Mouse (Mus musculus): ENCODE data around the gene Ccdc124.

Ccdc124 gene

DNA sequence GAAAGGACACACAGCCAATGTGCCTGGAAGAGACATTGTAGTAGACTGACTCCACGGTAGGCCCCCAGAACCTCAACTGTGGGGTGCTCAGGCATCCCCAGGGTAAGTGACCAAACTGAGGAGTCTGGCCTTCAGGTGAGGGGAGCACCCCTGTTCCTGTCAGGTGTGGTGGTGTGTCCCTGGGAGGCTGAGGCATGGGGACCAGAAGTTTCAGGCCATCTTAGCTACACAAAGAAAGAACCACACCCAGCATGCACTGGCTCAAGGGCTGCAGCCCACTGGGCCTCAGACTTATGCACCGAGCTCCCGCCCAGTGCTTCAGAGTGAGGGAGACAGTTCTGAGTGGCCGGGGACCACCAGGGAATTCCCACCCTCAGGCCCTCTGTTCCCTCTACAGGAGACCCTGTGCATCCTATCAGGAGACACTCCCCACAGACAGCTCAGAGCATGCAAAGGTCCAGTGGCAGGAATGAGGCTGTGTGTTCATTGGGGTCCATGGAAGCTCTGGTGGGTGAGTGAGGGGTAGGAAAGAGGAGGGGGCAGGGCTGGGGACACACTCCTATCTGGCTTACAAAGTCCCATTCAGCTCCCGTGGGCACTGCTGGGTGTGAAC lies 2.4 kb downstream of the Ccdc124 start:
- no peak for DNase-seq (ENCODE audit: low read depth in 2 of 2, low spot score in 2 of 2)

DNA sequence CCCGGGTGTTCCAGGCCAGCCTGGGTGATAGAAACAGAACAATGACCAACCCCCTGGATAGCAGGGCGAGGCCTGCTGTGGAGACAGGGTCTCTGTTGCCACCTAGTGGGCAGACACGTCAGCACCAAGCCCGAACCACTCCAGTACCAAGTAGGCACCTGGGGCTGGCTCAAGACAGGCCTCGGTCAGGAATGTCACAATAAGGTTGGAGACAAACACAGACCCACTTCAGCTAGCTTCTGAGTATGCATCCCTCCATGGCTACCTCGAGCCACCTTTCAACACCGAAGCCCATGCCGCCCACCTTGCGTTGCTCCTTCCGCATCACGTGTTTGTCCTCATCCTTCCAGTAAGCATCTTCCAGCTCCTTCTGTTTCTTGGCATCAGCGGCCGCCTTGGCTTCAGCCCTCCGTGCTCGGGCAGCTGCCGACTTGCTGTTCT lies 4.1 kb downstream of the Ccdc124 start:
- peak; percentile 65 to 70 for DNase-seq (ENCODE audit: low read depth in 2 of 2, low spot score in 2 of 2)

DNA sequence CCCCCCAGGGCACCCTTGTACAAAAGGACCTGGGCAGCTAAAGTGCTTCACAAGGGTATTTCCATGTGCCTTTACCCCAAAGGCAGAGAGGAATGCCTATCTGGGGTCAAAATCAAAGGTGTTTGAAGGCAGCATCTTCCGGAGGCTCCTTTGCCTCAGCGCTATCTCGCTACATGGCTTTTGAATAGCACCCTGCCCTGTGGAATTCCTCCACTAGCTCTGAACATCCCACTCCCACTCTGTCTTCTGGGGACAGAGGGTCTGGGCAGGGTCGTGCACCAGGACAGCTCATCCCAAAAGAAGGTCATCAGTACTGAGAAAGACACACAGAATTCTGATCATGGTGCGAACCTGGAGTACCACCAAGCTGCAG lies 4.5 kb downstream of the Ccdc124 start:
- no peak for DNase-seq (ENCODE audit: low read depth in 2 of 2, low spot score in 2 of 2)

DNA sequence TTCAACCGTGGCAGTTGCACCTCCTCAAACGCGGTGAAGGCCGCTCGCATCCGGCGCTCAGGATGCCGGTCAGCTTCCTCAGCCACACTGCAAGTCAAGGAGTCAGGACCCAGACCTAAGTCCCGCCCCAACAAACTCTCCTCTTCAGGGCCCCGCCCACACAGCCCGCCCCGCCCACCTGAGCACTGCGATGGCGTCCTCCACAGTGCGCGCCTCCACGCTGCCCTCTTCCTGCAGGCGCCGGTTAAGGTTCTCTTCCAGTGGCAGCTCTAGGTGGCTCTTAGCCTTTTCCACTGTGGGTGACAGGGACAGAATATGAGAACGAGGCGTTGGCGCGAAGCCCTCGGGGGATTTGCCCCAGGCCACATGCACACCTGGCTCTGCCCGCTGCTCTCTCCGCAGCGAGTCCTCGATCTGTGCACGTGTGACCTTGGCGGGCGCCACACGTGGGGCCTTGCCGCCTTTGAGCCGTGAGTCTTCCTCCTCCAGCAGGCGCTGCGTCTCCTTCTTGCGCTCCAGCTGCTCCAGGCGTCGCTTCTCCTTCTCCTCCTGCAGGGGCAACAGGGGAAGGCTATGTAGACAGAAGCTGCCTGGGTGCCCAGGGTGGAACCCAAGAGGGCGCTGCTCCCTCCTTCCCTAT lies 5.1 kb downstream of the Ccdc124 start:
- no peak for DNase-seq (ENCODE audit: low read depth in 2 of 2, low spot score in 2 of 2)

DNA sequence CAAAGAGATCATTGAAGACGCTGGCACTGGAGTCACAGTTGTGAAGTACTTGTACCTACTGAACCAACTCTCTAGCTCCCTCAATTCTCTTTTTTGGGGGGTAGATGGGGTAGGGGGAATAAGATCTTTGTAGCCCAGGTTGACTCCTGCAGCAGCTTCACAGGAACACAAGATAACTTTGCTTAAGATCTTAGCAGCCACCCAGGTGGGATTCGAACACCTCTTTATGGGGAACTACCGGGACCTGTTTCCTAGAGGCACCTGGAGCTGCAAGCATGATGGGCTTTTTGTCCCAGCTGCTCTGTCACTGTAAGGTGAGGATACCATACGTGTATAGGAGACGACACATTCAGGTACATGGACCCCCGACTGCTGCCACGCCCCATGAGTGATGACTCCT lies 7.2 kb downstream of the Ccdc124 start:
- DNase-seq (ENCODE audit: low read depth in 2 of 2, low spot score in 2 of 2), result no peak

DNA sequence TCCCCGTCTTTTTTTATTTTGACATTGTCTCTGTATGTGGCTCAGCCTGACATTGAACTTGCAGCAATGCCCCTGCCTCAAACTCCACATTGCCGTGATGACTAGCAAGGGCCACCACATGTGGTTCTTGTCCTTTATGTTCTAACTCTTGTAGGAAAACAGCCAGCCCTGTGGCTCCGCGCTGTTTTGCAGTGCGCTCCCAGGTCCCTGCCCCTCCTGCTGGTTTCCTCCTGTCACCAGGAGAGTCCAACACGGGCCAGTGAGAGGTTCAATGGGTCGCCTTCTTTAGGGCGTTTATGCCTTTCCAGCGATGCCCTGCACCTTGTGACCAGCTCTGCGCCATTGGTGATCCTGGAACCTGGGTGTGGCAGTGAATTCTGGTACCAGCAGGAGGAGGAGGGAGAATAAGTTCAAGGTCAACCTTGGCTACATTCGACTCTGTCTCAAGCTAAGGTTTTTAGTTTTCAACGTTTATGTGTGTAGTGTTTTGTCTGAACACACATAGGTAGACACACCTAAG lies 7.7 kb downstream of the Ccdc124 start:
- DNase-seq (ENCODE audit: low read depth in 2 of 2, low spot score in 2 of 2), result no peak

DNA sequence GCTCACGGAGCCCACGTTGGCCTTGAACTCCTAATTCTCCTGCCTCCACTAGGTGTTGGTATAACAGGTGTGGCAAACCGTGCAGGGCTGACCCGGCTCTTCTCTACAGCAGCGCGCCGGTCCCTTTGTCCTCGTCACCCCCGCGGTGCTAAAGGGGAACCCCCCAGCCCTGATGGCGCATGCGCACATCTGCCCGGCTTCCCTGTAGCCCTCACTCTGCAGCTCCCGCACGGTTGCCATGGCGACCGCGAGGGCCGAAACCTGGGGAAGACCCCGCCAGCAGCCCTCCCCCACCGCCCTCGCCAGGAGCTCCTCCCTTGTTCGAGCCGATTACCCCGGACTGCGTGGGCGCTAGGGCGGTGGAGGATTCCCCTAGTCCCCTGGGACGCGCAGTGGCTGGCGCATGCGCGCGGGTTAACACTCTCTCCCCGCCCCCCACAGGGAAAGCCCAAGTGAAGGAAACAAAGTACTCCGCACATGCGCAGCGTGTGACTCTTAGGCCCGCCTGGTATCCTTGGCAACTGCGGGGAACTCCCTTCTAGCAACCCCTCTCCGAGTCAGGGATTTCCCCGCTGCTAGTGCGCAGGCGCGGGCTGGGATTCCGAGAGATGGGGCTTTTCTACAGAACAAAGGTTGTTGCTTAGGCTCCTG lies 8.3 kb downstream of the Ccdc124 start:
- DNase-seq (ENCODE audit: low read depth in 2 of 2, low spot score in 2 of 2), result peak; percentile 99

DNA sequence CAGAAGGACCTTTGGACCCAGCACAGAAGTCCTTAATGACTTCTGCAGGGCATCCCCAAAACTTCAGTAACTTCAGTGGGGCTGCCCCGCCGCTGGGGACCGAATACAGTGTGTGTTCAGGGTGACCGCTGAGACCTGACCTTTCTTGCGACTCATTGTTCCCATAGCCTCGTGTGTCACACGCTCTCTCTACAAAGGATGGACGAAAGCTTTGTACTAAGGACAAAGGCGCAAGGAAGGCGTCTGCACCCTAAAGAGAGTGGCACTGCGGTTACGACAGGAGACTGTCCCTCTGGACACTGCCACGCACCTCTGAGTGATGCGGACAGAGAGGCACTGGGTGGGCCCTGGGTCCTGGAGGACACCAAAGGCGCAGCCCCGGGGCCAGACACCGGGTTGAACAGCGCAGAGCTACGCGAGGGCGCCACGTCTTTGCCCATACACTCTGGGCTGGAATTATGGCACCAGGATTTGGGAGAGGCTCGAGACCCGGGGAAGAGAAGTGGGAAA lies 9.0 kb downstream of the Ccdc124 start:
- no peak for DNase-seq (ENCODE audit: low read depth in 2 of 2, low spot score in 2 of 2)

DNA sequence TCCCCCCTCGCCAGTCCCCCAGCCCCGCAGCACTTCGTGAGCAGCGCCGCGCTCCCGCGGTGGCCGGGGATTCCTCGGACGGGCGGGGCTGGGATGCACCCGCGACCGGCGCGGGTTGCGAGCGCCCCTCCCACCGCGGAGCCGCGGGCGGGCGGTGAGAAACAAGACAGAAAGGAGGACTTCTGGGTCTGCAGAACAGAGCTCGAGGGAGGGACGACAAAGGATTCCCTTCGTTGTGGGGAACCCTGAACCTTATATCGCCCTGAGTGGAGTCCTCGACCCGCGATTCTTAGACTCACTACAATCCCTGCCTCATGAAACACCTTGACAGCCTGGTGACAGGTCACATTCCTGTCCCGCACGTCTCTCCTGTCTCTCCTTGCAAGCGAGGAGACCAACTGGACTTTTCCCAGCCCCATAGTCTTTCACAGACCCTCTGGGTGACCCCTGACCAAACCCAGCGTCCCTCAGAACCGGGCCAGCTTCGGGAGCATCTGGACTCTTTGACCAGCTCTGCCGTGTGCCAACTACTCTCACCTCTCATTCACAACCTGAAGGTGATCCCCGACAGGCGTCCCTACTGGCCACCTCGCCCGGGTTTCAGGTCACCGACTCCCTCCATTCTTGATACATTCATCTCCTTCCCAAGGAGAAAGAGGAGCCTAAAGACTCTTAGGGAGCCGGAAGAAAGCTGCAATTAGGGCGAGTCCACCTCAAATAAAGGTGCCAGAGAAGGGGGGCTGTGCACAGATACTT lies 9.6 kb downstream of the Ccdc124 start:
- no peak for DNase-seq (ENCODE audit: low read depth in 2 of 2, low spot score in 2 of 2)

DNA sequence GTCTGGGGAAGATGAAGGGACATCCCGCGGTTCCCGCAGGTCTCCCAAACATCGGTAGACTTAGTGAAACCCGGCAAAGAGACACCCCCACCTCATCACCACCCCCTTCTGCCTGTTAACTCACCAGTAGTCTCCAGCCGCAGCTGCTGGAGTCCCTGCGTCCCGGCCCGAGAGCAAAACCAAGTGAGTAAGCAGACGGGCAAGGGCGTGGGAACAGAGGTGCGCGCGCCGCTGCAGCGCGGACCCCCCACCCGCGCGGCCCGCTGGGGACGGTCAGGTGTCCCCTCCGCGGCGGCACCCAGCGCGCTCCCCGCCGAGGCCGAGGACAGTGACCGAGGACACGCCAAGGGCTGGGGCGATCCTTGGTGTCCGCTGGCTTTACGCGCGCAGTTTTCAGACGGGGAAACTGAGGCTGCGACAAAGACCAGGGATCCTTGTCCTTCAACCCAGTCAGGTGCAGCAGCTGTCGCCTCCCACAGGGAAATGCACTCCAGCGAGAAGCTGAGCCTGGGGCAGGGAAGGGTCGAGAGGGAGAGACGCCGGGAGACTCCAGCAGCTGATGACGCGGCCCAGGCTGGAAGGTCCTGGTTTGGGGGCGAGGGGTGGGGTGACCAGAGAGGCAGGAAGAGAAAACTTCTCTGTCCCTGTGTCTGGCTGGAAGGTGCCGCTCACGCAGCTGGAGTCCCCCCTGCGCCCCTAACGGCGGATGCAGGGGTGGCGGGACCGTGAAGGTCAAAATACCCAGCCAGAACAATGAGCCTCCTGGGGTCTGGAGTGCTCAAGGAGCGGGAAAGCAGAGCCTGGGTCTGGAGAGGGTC lies 10.7 kb downstream of the Ccdc124 start, which contains the start of gene Kcnn1:
TSS of gene Kcnn1 (minus strand) at position 435 of the 818 bp plus-strand sequence.
- no peak for DNase-seq (ENCODE audit: low read depth in 2 of 2, low spot score in 2 of 2)

DNA sequence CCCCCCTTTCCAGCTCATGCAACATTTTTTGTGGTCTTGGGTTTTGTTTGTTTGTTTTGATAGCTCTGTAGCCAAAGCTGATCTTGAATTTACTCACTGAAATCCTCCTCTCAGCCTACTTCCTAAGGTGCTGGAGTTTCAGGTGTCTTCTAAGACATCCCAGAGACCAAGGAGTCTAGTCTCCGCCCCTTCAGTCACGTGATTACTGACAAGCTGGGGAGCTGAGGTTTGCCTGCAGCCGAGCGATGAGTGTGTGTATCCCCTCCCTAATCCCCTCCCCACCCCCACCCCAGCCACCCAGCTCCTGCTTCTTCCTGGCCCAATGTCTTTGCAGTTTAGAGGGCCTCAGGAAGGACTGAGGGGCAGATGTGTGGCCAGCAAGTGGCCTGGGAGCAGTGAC lies 16.2 kb downstream of the Ccdc124 start:
- DNase-seq (ENCODE audit: low read depth in 2 of 2, low spot score in 2 of 2), result no peak

DNA sequence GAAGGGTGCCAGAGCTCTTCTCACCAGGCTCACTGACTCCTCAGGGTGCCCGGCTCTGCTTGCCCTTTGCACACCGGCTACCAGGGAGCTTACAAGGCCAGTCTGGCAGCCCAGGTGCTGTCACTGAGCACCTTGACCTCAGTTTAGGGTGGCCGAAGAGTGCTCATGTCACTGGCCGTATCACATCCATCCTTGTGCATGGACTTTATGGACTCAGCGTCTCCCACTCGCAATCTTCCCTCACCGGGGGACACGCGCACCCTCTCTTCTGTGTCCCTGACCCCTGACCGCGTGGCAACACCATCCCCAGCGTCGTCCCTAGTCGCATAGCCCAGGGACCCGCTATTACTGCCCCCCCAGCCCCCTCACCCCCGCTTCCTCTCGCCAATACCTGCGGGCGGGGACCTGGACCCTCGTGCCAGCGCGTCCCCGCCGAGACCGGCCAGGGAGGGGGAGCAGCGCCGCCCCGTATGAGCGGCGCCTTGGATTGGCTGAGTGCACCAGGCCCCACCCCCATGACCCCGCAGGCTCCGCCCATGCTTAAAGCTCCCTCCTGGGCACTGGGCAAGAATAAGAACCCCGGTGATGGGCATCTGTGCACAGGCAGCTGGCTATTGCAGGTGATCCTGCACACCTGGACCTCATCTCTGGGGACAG lies 17.1 kb downstream of the Ccdc124 start:
- no peak for DNase-seq (ENCODE audit: low read depth in 2 of 2, low spot score in 2 of 2)

DNA sequence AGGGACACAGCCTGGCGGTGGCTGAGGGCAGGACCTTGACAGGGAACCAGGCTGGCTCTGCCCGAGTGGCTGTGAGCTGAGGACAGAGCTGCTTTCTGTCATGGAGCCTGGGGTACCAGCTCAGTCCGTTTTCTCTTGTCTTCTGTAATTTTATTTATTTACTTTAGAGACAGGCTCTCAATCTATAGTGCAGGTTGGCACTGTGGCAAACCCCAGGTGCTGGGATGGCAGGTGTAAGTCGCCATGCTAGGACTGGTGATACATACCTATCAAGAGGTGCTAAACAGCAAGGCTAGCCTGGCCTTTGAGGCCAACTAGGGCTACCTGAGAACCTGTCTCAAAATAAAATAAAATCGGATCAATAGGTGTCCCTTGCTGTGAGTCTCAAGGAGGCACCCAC lies 17.7 kb downstream of the Ccdc124 start:
- DNase-seq (ENCODE audit: low read depth in 2 of 2, low spot score in 2 of 2), result no peak

DNA sequence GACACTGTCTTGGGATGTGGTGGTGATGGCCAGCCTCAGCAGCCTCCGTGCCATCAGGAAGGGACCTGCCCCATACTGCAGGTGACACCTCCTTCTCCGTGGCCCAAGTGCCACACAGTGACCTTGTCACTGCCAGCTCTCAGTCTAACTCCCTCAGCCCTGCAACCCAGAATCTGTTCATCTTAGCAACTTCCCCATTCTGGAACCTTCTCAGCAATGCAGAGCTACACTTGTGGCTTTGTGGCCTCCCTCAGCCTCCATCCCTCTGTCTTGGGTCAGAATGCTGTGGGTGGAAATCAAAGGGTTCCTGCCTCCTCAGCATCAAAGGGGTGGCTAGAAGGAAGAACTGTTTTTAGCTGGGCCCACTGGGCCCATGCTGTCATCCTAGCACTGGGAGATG lies 19.9 kb downstream of the Ccdc124 start:
- DNase-seq (ENCODE audit: low read depth in 2 of 2, low spot score in 2 of 2), result no peak

DNA sequence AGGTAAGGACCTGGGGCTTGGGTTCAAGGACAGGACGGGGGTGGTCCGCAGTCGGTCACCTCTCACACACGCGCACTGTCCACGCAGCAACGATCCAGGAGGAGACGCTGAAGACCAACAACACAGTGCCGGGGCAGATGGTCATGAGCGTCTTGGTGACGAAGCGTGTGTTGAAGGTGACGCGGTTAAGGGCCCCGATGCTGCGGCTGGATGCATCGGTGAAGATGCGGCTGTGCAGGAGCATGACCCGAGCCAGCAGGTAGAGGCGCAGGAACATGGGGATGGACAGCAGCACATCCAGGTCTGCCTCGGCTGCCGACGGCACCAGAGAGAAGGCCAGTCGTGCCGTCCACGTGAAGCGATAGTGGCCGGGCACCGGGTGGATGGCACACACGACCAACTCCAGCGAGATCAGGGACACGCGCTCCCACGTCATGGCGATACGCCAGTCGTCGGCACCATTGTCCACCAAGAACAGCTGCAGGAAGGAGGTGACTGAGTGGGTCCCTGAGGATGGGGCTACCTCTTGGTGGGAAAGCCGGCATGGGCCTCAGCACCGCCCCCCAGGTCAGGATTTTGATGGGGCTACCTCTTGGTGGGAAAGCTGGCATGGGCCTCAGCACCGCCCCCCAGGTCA lies 21.0 kb downstream of the Ccdc124 start:
- no peak for DNase-seq (ENCODE audit: low read depth in 2 of 2, low spot score in 2 of 2)

DNA sequence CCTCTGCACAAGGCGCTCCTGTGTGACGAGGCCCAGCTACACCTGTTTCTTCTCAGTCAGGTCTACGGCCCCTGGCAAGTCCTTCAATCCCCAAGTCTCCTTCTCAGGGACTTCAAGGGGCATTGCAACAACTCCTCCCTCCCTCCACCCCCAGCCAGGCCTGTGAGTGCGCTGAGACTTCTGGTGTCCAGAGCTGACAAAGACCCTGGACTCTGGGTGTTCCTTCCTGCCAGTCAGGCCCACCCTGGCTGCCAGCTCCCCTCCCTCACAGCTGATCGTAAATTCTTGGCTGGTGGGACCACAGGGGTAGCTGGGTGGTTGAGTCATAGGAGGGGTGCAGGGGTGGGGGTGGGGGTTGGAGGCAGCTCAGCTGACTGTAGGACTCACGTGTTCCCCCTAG lies 21.9 kb downstream of the Ccdc124 start:
- DNase-seq (ENCODE audit: low read depth in 2 of 2, low spot score in 2 of 2), result no peak

DNA sequence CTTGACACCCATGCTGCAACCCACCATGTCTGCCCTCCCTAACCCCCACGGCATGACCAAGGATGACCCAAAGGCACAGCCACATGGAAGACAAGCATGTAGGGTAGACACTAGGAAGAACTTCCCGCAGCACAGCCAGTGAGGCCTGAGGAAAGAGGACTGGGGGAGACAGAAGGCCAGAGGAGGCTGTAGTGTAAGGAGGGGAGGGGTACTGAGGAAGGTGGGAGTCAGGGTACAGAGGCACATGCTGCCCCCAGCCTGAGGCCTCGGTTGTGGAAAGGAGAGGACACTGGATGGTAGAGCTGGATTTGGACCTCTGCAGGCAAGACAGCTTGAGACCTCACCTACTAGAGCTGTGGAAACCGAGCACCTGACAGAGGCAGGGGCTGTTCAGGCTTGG lies 22.8 kb downstream of the Ccdc124 start:
- DNase-seq (ENCODE audit: low read depth in 2 of 2, low spot score in 2 of 2), result no peak

DNA sequence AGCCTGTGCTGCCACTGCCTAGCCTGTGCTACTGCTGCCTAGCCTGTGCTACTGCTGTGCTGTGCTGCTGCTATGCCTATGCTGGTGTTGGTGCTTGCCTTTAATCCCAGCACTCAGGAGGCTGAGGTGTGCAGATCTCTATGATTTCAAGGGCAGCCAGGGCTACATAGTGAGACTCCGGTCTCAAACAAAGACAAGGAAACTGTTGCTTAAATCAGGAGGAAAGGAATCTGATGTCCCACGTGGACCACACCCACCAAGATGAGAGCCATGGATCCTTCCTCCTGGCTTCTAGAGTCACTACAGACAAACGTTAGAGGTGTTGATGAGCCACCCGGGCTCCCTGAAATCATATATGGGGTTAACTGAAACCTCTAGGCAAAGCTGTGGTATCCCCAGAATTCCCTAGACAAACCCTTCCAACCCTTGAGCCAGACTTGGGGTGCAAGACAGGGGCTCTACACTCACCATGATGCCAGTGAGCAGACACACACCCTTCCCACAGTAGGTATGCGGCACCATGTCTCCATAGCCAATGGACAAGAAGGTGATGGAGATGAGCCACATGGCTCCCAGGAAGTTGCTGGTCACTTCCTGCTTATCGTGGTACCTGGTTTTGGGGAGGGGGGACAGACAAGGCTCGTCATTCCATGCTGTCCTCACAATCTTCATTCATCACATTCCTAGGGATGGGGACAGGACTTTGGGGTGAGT lies 23.4 kb downstream of the Ccdc124 start:
- no peak for DNase-seq (ENCODE audit: low read depth in 2 of 2, low spot score in 2 of 2)

Measured in CD8-positive naive resting alpha-beta T cell, adult 2 months (primary cell).